Mouse (Mus musculus) hindbrain, embryonic 10.5 days (tissue): ENCODE data around the gene Phb2. TPM values are rescaled to one million over a fixed set of nuclear protein-coding genes. Genes with fewer than 3 reads are reported as not detected.

Experiments used
- DNase-seq: peaks from one replicate; pipeline ENCODE4 v3.0.0-alpha.2; 2017; ENCODE audit warnings: low spot score
- H3K27ac ChIP-seq: fragments of 300-500 bp; sonication (generic); 2 replicates; pipeline ENCODE4 v1.5.1; 2016; ENCODE audit warnings: mild to moderate bottlenecking, moderate library complexity
- H3K27me3 ChIP-seq: fragments of 300-500 bp; sonication (generic); 2 replicates; pipeline ENCODE4 v1.6.1; 2016; ENCODE audit warnings: mild to moderate bottlenecking; ENCODE audit not compliant: poor library complexity, insufficient read depth, severe bottlenecking
- H3K36me3 ChIP-seq: fragments of 300-500 bp; sonication (generic); 2 replicates; pipeline ENCODE4 v1.6.1; 2016; ENCODE audit warnings: mild to moderate bottlenecking, moderate library complexity
- H3K4me1 ChIP-seq: fragments of 300-500 bp; sonication (generic); replicated peaks from 2 replicates; pipeline ENCODE4 v1.6.1; 2016; ENCODE audit warnings: mild to moderate bottlenecking
- H3K4me3 ChIP-seq: fragments of 300-500 bp; sonication (generic); 2 replicates; pipeline ENCODE4 v1.5.1; 2016; ENCODE audit warnings: mild to moderate bottlenecking, moderate library complexity
- H3K9me3 ChIP-seq: fragments of 300-500 bp; sonication (generic); 2 replicates; pipeline ENCODE4 v1.6.1; 2016; ENCODE audit warnings: mild to moderate bottlenecking, moderate library complexity
- WGBS: fragments of 180-500 bp; shearing (Covaris S2); methylation state at CpG from one replicate; pipeline ENCODE4 v1.1.7; 2016; 5-methylcytosine and 5-hydroxymethylcytosine counted together
- polyA plus RNA-seq: library from polyadenylated mRNA; unstranded; fragments of >200 nt; fragmentation: Nextera tagmentation; extraction: Ambion mirVana; gene quantifications from 2 replicates; pipeline ENCODE4 v1.2.1, GENCODE M21; 2016

Gene Phb2
- polyA plus RNA-seq, 1 experiment from 2014 or later, result 410 TPM

- Histone ChIP-seq H3K27me3 (no peaks in the 10 kb centered on the region), H3K36me3 (peaks cover 48% of the 10 kb centered on the region), H3K4me3 (no peak overlapping the region; the same call in 1 of the 2 replicates), H3K9me3 (no peaks in the 10 kb centered on the region), H3K4me1 (peaks cover 40% of the 10 kb centered on the region), H3K27ac (no peak overlapping the region; the same call in 1 of the 2 replicates)
- 69% methylated on average over 20 of the region's 20 CpGs for WGBS
- peak; percentile 65 for DNase-seq
These were observed 4.8 kb downstream of the Phb2 start for GRCm38 (mm10) chr6:124716864-124717490.

GRCm38 (mm10) chr6:124717968-124718367 is 5.8 kb downstream of the Phb2 start:
- Histone ChIP-seq H3K27me3 (no peaks in the 10 kb centered on the region), H3K36me3 (peaks cover 48% of the 10 kb centered on the region), H3K4me1 (peaks cover 36% of the 10 kb centered on the region), H3K27ac (peak overlapping the region; percentile 79), H3K4me3 (peak overlapping the region; percentile 39), H3K9me3 (no peaks in the 10 kb centered on the region)
- DNase-seq, result no peak
- WGBS, result 77% methylated on average over 13 of the region's 13 CpGs

GRCm38 (mm10) chr6:124718703-124719102 is 6.6 kb downstream of the Phb2 start:
- WGBS, result 61% methylated on average over 16 of the region's 16 CpGs
- peak overlapping the region; percentile 79 for H3K27ac ChIP-seq
- peak overlapping the region; percentile 39 for H3K4me3 ChIP-seq
- H3K27me3 ChIP-seq, result no peaks in the 10 kb centered on the region
- H3K36me3 ChIP-seq, result peaks cover 44% of the 10 kb centered on the region
- H3K4me1 ChIP-seq, result peaks cover 29% of the 10 kb centered on the region
- DNase-seq, result no peak
- no peaks in the 10 kb centered on the region for H3K9me3 ChIP-seq

GRCm38 (mm10) chr6:124719354-124719978 is 7.3 kb downstream of the Phb2 start:
- no peak for DNase-seq
- 74% methylated on average over 7 of the region's 7 CpGs for WGBS
- H3K4me3 ChIP-seq, result peak overlapping the region; percentile 39
- H3K36me3 ChIP-seq, result peaks cover 36% of the 10 kb centered on the region
- no peaks in the 10 kb centered on the region for H3K9me3 ChIP-seq
- peaks cover 24% of the 10 kb centered on the region for H3K4me1 ChIP-seq
- H3K27ac ChIP-seq, result peak overlapping the region; percentile 79
- H3K27me3 ChIP-seq, result no peaks in the 10 kb centered on the region

GRCm38 (mm10) chr6:124720904-124721303 is 8.8 kb downstream of the Phb2 start:
- Histone ChIP-seq H3K36me3 (peaks cover 22% of the 10 kb centered on the region), H3K4me1 (peaks cover 24% of the 10 kb centered on the region), H3K9me3 (no peaks in the 10 kb centered on the region), H3K4me3 (no peak overlapping the region), H3K27ac (peak overlapping the region; percentile 42), H3K27me3 (no peaks in the 10 kb centered on the region)
- no peak for DNase-seq
- 71% methylated on average over 11 of the region's 11 CpGs for WGBS

- DNase-seq, result no peak
- Histone ChIP-seq H3K36me3 (peaks cover 1% of the 10 kb centered on the region; the same call in 1 of the 2 replicates), H3K27me3 (no peaks in the 10 kb centered on the region), H3K4me3 (no peak overlapping the region), H3K9me3 (no peaks in the 10 kb centered on the region), H3K4me1 (peaks cover 27% of the 10 kb centered on the region), H3K27ac (no peak overlapping the region)
- 87% methylated on average over 6 of the region's 6 CpGs for WGBS
These were observed 10.8 kb downstream of the Phb2 start for GRCm38 (mm10) chr6:124722876-124723473.

GRCm38 (mm10) chr6:124723541-124723940 is 11.4 kb downstream of the Phb2 start:
- H3K36me3 ChIP-seq, result no peaks in the 10 kb centered on the region
- WGBS, result 85% methylated on average over 8 of the region's 8 CpGs
- H3K9me3 ChIP-seq, result no peaks in the 10 kb centered on the region
- no peak overlapping the region for H3K27ac ChIP-seq
- H3K4me3 ChIP-seq, result no peak overlapping the region
- DNase-seq, result no peak
- H3K27me3 ChIP-seq, result no peaks in the 10 kb centered on the region
- H3K4me1 ChIP-seq, result peaks cover 30% of the 10 kb centered on the region

- Histone ChIP-seq H3K27me3 (no peaks in the 10 kb centered on the region), H3K4me3 (no peak overlapping the region), H3K9me3 (no peaks in the 10 kb centered on the region), H3K4me1 (peaks cover 23% of the 10 kb centered on the region), H3K27ac (no peak overlapping the region), H3K36me3 (no peaks in the 10 kb centered on the region)
- 87% methylated on average over 10 of the region's 10 CpGs for WGBS
- no peak for DNase-seq
These were observed 12.3 kb downstream of the Phb2 start for GRCm38 (mm10) chr6:124724472-124724871.

GRCm38 (mm10) chr6:124728621-124729020 is 16.5 kb downstream of the Phb2 start:
- Histone ChIP-seq H3K4me1 (peaks cover 24% of the 10 kb centered on the region), H3K4me3 (no peak overlapping the region), H3K27ac (no peak overlapping the region), H3K36me3 (no peaks in the 10 kb centered on the region), H3K9me3 (no peaks in the 10 kb centered on the region), H3K27me3 (no peaks in the 10 kb centered on the region)
- no peak for DNase-seq
- WGBS, result 86% methylated on average over 10 of the region's 10 CpGs

- no peak overlapping the region for H3K4me3 ChIP-seq
- WGBS, result 87% methylated on average over 8 of the region's 8 CpGs
These were observed 17.9 kb downstream of the Phb2 start for GRCm38 (mm10) chr6:124729850-124730705.

GRCm38 (mm10) chr6:124731038-124731437 is 18.9 kb downstream of the Phb2 start:
- H3K4me1 ChIP-seq, result peaks cover 24% of the 10 kb centered on the region

More at GRCm38 (mm10) chr6:124729850-124730705, 17.9 kb downstream of the Phb2 start:
- DNase-seq, result no peak
- peaks cover 24% of the 10 kb centered on the region for H3K4me1 ChIP-seq
- no peaks in the 10 kb centered on the region for H3K36me3 ChIP-seq
- no peaks in the 10 kb centered on the region for H3K27me3 ChIP-seq
- no peaks in the 10 kb centered on the region for H3K9me3 ChIP-seq
- H3K27ac ChIP-seq, result no peak overlapping the region

GRCm38 (mm10) chr6:124732476-124733370 is 20.6 kb downstream of the Phb2 start:
- H3K4me3 ChIP-seq, result 0 out of 2 replicates have a peak overlapping the region, but pooled peaks have one; percentile 2
- H3K27ac ChIP-seq, result peak overlapping the region; percentile 75
- 49% methylated on average over 19 of the region's 19 CpGs for WGBS

More at GRCm38 (mm10) chr6:124731038-124731437, 18.9 kb downstream of the Phb2 start:
- Histone ChIP-seq H3K27ac (no peak overlapping the region), H3K4me3 (no peak overlapping the region), H3K36me3 (no peaks in the 10 kb centered on the region), H3K27me3 (no peaks in the 10 kb centered on the region), H3K9me3 (no peaks in the 10 kb centered on the region)
- no peak for DNase-seq
- whole genome bisulfite sequencing, result 88% methylated on average over 7 of the region's 7 CpGs

More at GRCm38 (mm10) chr6:124732476-124733370, 20.6 kb downstream of the Phb2 start:
- H3K4me1 ChIP-seq, result peaks cover 21% of the 10 kb centered on the region
- H3K9me3 ChIP-seq, result no peaks in the 10 kb centered on the region
- no peaks in the 10 kb centered on the region for H3K27me3 ChIP-seq
- H3K36me3 ChIP-seq, result no peaks in the 10 kb centered on the region
- DNase-seq, result no peak
